Mouse (Mus musculus) embryonic facial prominence, embryonic 13.5 days (tissue): ENCODE results near the gene Ptges3. TPM values are rescaled to one million over a fixed set of nuclear protein-coding genes. Genes with fewer than 3 reads are reported as not detected.
"Not testable (repeated sequence)": the region's sequence is repeated elsewhere in the genome, so short reads cannot be mapped to it uniquely, and the experiment has no call there.

Experiments used
- ATAC-seq: fragments of 200-750 bp; cut with Nextera tagmentation; 2 replicates; pipeline ENCODE4 v1.8.0; 2017; ENCODE audit warnings: low read depth; ENCODE audit not compliant: insufficient number of reproducible peaks, insufficient read depth, low FRiP score, low TSS enrichment
- H3K27ac ChIP-seq: fragments of 300-500 bp; sonication (generic); 2 replicates; pipeline ENCODE4 v1.5.1; 2015; ENCODE audit warnings: moderate library complexity, mild to moderate bottlenecking, inconsistent platforms
- H3K27me3 ChIP-seq: fragments of 300-500 bp; sonication (generic); 2 replicates; pipeline ENCODE4 v1.6.1; 2015; ENCODE audit warnings: mild to moderate bottlenecking, inconsistent platforms
- H3K36me3 ChIP-seq: fragments of 300-500 bp; sonication (generic); 2 replicates; pipeline ENCODE4 v1.6.1; 2015; ENCODE audit warnings: mild to moderate bottlenecking, inconsistent platforms
- H3K4me1 ChIP-seq: fragments of 300-500 bp; sonication (generic); 2 replicates; pipeline ENCODE4 v1.6.1; 2015; ENCODE audit warnings: inconsistent platforms
- H3K4me2 ChIP-seq: fragments of 300-500 bp; sonication (generic); 2 replicates; pipeline ENCODE4 v1.6.1; 2015; ENCODE audit warnings: moderate library complexity, mild to moderate bottlenecking, inconsistent platforms
- H3K4me3 ChIP-seq: fragments of 300-500 bp; sonication (generic); 2 replicates; pipeline ENCODE4 v1.5.1; 2015; ENCODE audit warnings: mild to moderate bottlenecking, inconsistent platforms
- H3K9ac ChIP-seq: fragments of 300-500 bp; sonication (generic); 2 replicates; pipeline ENCODE4 v1.6.1; 2015; ENCODE audit warnings: mild to moderate bottlenecking, inconsistent platforms
- H3K9me3 ChIP-seq: fragments of 300-500 bp; sonication (generic); 2 replicates; pipeline ENCODE4 v1.6.1; 2016; ENCODE audit warnings: inconsistent platforms
- WGBS: fragments of 180-500 bp; shearing (Covaris S2); methylation state at CpG from one replicate; pipeline ENCODE4 v1.1.7; 2015; ENCODE audit warnings: mixed read lengths; 5-methylcytosine and 5-hydroxymethylcytosine counted together
- polyA plus RNA-seq: library from polyadenylated mRNA; unstranded; fragments of >200 nt; fragmentation: Nextera tagmentation; extraction: Ambion mirVana; gene quantifications from 2 replicates; pipeline ENCODE4 v1.2.1, GENCODE M21; 2015

The Ptges3 gene
- polyA plus RNA-seq, 1 experiment from 2014 or later = 556 TPM

DNA sequence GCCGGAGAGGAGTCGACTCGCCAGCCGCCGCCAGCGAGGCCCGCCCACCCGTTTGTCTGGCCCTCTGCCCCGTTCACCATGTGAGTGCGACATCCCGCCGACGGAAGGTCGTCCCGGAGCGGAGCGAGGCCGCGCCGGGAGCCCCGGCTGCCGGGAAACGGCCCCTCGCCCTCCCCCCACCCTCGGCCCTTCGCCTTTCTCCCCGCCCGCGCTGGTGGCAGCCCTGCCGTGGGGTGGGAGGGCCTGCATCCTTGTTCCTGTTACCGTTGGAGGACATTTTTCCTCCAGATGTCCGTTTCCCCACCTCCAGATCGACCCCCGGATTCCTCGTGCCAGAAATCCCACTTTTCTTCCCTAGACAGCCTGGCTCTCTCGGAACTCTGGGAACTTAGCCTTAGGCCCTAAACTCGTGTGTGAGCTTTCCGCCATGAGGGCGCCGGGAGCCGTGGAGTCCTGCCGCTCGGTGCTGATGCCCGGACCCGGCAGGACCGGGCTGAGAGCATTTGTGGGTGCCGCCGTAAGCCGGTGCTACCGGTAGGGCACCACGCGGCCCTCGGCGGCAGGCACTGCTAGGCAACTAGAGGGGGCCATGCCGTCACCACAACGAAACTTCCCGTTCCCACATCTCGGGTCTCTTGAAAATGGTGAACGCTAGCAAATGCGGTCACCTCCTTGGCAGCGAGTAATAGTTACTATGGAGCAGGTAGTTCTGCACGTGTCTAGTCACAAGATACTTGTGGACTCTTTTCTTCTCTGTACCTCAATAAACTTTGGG, 640 bp downstream of the Ptges3 start:
- Histone ChIP-seq H3K27me3 (no peaks in the 10 kb centered on the region), H3K9me3 (no peaks in the 10 kb centered on the region), H3K27ac (peak overlapping the region; percentile 99), H3K4me3 (peak overlapping the region; percentile 99), H3K9ac (peak overlapping the region; percentile 96), H3K4me1 (peaks cover 23% of the 10 kb centered on the region), H3K36me3 (peaks cover 15% of the 10 kb centered on the region), H3K4me2 (peak overlapping the region; percentile 76)
- peak; percentile 17; the same call in 1 of the 2 replicates for ATAC-seq
- 0% methylated on average over 57 of the region's 62 CpGs for WGBS

DNA sequence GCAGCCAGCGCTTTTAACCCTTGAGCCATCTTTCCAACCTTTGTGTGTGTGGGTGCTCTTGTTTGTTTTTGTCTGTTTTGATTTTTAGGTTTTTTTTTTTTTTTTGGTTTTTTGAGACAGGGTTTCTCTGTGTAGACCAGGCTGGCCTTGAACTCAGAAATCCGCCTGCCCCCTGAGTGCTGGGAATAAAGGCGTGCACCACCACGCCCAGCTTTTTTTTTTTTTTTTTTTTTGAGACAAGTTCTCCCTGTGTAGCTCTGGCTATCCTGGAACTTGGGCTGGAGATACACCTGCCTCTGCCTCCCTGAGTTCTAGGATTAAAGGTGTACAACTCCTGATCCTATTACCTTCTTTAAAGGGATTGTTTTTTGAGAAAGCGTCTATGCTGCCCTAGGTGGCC, 2.4 kb downstream of the Ptges3 start:
- Histone ChIP-seq H3K4me2 (peak overlapping the region; percentile 76), H3K4me3 (peak overlapping the region; percentile 99), H3K9me3 (no peaks in the 10 kb centered on the region), H3K27me3 (no peaks in the 10 kb centered on the region), H3K9ac (peak overlapping the region; percentile 96), H3K4me1 (peaks cover 23% of the 10 kb centered on the region), H3K27ac (no peak overlapping the region), H3K36me3 (peaks cover 21% of the 10 kb centered on the region)
- 80% methylated on average over 5 of the region's 5 CpGs for WGBS
- no peak for ATAC-seq

DNA sequence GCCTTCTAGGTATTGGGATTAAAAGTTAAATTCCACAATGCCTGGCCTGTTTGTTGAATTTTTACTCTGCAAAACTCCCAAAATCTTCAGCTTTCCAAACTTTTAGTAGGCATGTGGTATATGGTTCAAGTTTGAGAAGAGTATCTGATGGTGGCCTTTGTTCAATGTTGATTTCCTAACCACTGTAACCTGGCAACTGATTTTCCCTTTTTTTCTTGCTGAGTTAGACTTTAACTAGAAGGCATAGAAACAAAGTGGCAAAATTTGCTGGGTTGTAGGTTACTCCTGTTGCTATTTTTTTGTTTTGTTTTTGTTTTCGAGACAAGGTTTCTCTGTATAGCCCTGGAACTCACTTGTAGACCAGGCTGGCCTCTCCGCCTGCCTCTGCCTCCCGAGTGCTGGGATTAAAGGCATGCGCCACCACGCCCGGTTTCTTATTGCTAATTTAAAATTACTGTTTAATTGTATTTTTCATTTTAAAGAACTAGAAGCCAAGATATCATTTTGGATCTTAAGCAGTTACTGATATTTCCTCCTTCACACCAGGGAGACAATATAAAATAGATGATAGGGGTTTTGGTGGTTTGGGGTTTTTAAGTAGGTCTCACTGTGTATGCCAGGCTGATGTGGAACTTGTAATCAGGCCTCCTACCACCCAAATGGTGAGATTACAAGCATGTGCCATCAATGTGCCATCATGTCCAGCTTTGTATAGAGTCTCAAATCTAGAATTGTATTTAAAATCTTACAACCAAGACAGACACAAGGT, 3.7 kb downstream of the Ptges3 start:
- 95% methylated on average over 6 of the region's 6 CpGs for WGBS
- ATAC-seq = no peak

DNA sequence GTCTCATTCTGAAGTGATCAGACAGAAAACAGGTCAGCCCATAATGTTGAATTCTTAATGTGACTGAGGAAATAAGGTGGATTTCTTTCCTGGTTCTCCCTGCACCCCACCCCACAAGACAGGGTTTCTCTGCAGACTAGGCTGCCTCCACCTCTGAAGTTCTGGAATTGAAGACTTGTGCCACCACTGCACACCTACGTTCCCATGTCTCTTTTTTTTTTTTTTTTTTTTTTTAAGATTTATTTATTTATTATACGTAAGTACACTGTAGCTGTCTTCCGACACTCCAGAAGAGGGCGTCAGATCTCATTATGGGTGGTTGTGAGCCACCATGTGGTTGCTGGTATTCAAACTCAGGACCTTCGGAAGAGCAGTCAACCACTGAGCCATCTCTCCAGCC, 7.3 kb downstream of the Ptges3 start:
- no peak overlapping the region for H3K27ac ChIP-seq
- no peak overlapping the region for H3K9ac ChIP-seq
- ATAC-seq = no peak
- WGBS = 87% methylated on average over 5 of the region's 5 CpGs
- H3K4me3 ChIP-seq = no peak overlapping the region
- H3K4me2 ChIP-seq = no peak overlapping the region
- 0 out of 2 replicates have a peak, but pooled peaks cover 3% of the 10 kb centered on the region for H3K9me3 ChIP-seq
- no peaks in the 10 kb centered on the region for H3K27me3 ChIP-seq
- peaks cover 45% of the 10 kb centered on the region for H3K36me3 ChIP-seq
- H3K4me1 ChIP-seq = peaks cover 7% of the 10 kb centered on the region

More for the DNA sequence above, 3.7 kb downstream of the Ptges3 start:
- H3K4me3 ChIP-seq = no peak overlapping the region
- H3K9me3 ChIP-seq = no peaks in the 10 kb centered on the region
- H3K36me3 ChIP-seq = peaks cover 21% of the 10 kb centered on the region
- no peak overlapping the region for H3K9ac ChIP-seq
- H3K27me3 ChIP-seq = no peaks in the 10 kb centered on the region
- peaks cover 23% of the 10 kb centered on the region for H3K4me1 ChIP-seq
- H3K27ac ChIP-seq = no peak overlapping the region
- H3K4me2 ChIP-seq = no peak overlapping the region

DNA sequence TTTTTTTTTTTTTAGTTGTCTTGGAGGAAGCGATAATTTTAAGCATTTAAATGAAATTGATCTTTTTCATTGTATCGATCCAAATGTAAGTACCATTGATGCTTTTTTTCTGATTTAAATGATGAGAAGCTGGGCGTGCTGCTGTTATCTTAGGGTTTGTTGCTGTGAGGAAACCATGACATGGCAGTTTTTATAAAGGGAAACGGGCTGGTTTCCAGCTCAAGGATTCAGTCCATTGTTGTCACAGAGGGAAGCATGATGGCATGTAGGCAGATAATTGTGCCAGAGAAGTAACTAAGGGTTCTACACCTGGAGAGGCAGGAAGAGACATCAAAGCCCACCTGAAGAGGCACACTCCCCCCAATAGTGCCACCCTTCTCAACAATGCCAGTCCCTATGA, 10.4 kb downstream of the Ptges3 start:
- ATAC-seq = no peak
- Histone ChIP-seq H3K36me3 (peaks cover 61% of the 10 kb centered on the region), H3K27me3 (no peaks in the 10 kb centered on the region), H3K4me1 (no peaks in the 10 kb centered on the region), H3K9me3 (0 out of 2 replicates have a peak, but pooled peaks cover 3% of the 10 kb centered on the region), H3K4me3 (no peak overlapping the region), H3K27ac (no peak overlapping the region), H3K9ac (no peak overlapping the region), H3K4me2 (no peak overlapping the region)
- 97% methylated on average over 4 of the region's 4 CpGs for WGBS

DNA sequence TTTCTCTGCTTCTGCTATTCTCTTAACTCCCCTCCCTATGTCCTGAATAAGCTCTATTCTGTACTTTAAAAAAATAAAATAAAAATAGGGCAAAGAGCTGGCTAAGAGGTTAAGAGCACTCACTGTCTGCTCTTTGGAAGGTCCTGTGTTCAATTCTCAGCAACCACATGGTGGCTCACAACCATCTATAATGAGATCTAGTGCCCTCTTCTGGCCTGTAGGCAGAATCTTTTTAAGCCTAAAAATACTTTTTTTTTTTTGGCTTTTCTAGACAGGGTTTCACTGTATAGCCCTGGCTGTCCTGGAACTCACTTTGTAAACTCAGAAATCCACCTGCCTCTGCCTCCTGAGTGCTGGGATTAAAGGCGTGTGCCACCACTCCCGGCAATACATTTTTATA, 11.7 kb downstream of the Ptges3 start:
- not testable (repeated sequence) for H3K27me3 ChIP-seq, H3K4me1 ChIP-seq, H3K9ac ChIP-seq, ATAC-seq, H3K4me3 ChIP-seq, H3K9me3 ChIP-seq, H3K27ac ChIP-seq, H3K4me2 ChIP-seq
- peaks cover 59% of the 10 kb centered on the region for H3K36me3 ChIP-seq
- 97% methylated on average over 2 of the region's 2 CpGs for WGBS

DNA sequence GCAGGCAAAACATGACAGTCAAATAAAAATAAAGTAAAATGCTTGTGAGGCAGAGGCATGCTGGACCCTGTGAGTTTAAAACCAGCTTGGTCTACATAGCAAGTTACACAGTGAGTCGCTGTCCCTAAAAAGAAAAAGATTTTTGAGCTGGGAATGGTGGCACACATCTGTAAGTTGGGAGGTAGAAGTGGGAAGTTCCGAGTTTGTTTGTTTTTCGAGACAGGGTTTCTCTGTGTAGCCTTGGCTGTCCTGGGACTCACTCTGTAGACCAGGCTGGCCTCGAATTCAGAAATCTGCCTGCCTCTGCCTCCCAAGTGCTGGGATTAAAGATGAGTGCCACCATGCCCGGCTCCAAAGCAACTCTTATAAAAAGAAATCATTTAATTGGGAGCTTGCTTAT, 19.5 kb downstream of the Ptges3 start:
- H3K36me3 ChIP-seq = peaks cover 31% of the 10 kb centered on the region
- H3K9me3 ChIP-seq, ATAC-seq, H3K4me2 ChIP-seq, H3K4me3 ChIP-seq, H3K4me1 ChIP-seq, H3K9ac ChIP-seq, H3K27me3 ChIP-seq, H3K27ac ChIP-seq: not testable (repeated sequence)
- WGBS = 83% methylated on average over 5 of the region's 5 CpGs

DNA sequence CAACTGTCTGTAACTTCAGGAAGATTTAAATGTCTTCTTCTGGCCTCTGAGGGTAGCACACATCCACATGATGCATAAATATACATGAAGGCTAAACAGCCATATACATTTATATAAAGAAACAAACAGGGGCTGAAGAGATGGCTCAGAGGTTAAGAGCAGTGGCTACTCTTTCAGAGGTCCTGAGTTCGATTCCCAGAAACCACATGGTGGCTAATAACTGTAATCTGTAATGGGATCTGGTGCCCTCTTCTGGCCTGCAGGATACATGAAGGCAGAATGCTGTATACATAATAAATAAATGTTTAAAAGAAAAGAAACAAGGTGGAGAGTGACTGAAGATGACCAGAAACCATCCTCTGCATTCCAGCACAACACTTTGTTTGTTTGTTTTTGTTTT, 21.7 kb downstream of the Ptges3 start:
- 73% methylated on average over 1 of the region's 1 CpGs for WGBS
- Histone ChIP-seq H3K27me3 (no peaks in the 10 kb centered on the region), H3K4me2 (no peak overlapping the region), H3K9me3 (no peaks in the 10 kb centered on the region), H3K4me1 (peaks cover 19% of the 10 kb centered on the region), H3K4me3 (no peak overlapping the region), H3K27ac (no peak overlapping the region), H3K36me3 (peaks cover 26% of the 10 kb centered on the region), H3K9ac (no peak overlapping the region)
- ATAC-seq = no peak

DNA sequence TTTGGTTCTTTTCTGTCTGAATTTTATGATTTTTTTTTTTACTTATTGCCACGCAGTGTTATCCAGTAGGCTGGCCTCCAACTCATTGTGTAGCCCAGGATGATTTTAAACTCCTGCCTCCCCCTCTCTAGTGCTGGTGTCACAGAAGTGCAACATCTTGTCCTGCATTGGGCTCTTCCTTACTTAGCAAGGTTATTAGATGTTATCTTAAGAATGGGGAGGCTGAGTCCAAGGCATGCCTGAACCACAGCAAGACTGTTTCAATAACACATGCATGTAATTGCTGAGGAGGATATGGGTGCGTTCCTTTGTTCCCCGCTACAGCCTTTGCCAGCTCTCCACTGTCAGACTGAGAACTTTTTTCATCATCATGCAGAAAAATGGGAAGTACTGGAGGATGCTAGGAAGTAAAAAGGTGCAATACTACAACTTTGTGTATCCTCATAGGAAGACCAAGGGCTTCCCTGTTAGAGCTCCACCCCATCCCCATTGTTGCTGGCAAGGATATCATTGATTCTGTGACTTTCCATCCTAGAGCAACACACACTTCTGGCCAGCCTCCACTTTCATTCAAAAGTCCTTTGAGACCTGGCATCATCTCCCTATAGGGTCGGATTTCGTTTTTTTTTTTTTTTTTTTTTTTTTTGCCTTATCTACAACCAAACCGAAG, 23.2 kb downstream of the Ptges3 start:
- H3K9ac ChIP-seq = peak overlapping the region; percentile 78
- H3K4me2 ChIP-seq = peak overlapping the region; percentile 69
- H3K4me3 ChIP-seq = peak overlapping the region; percentile 97
- H3K36me3 ChIP-seq = peaks cover 35% of the 10 kb centered on the region
- no peak for ATAC-seq
- H3K4me1 ChIP-seq = peaks cover 19% of the 10 kb centered on the region
- no peaks in the 10 kb centered on the region for H3K9me3 ChIP-seq
- no peaks in the 10 kb centered on the region for H3K27me3 ChIP-seq
- H3K27ac ChIP-seq = no peak overlapping the region
- WGBS = 59% methylated on average over 6 of the region's 6 CpGs

DNA sequence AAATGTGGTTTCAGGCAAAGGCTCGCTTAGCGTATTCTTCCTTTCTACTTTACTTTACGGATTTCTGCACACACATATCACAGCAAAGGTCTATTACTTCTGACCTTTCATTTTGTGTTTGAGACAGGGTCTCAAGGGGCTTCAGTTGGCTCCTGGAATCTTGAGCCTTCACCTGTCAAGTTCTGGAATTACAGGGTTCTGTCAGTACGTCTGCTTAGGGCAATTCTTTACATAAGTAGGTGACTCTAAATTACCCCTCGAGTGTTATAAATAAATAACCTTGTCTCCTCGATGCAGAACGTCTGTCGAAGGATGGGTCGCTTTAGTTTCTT, 23.7 kb downstream of the Ptges3 start:
- Histone ChIP-seq H3K27ac (no peak overlapping the region), H3K9me3 (no peaks in the 10 kb centered on the region), H3K36me3 (peaks cover 35% of the 10 kb centered on the region), H3K4me2 (peak overlapping the region; percentile 69), H3K9ac (peak overlapping the region; percentile 78), H3K4me3 (peak overlapping the region; percentile 97), H3K27me3 (no peaks in the 10 kb centered on the region), H3K4me1 (peaks cover 19% of the 10 kb centered on the region)
- ATAC-seq = no peak
- WGBS = 19% methylated on average over 9 of the region's 9 CpGs

DNA sequence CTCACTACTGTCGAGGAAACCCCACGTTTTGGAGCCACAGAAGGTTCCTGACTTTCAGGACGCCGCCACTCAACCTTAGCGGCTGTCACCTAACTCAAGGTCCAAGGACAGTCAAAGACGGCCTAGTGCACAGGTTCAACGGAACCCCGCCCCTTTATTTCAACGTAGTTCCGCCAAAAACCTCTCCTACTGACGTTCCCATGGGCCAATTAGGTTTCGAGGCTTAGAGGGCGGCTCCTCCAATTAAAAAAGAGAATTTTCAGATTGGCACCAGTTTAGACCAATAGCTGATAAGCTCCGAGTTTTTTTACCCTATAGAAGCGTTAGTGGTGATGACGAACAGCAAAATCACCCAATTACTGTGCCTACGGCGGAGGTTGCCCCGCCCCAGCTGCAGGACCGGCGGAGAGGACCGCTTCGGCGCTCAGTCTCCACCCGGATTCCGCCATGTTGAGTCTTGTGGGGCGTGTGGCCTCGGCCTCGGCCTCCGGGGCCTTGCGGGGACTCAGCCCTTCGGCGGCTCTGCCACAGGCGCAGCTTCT, 24.2 kb downstream of the Ptges3 start, which contains the start of gene Atp5b:
Gene Atp5b (plus strand): TSS at position 394 of the 542 bp plus-strand sequence.
- under 1% methylated on average over 34 of the region's 34 CpGs for WGBS
- Histone ChIP-seq H3K4me2 (peak within 1 kb of the TSS; percentile 92), H3K9ac (peak within 1 kb of the TSS; percentile 99), H3K27me3 (no peaks in the 10 kb centered on the region), H3K9me3 (no peaks in the 10 kb centered on the region), H3K27ac (peak within 1 kb of the TSS; percentile 85), H3K4me3 (peak within 1 kb of the TSS; percentile 97), H3K36me3 (peaks cover 35% of the 10 kb centered on the region), H3K4me1 (peaks cover 19% of the 10 kb centered on the region)
- peak; percentile 98 for ATAC-seq
